Mouse (Mus musculus): ENCODE results near the gene 4930404N11Rik. TPM values are rescaled to one million over a fixed set of nuclear protein-coding genes. Genes with fewer than 3 reads are reported as not detected.

The 4930404N11Rik gene
- polyA plus RNA-seq, 1 experiment from 2014 or later, result not detected

GRCm38 (mm10) chr10:81318589-81319329 is 46.9 kb downstream of the 4930404N11Rik start:
- Histone ChIP-seq H3K4me1 (ENCODE audit: control insufficient read depth, insufficient read depth, low read length) (peaks cover 9% of the 10 kb centered on the region), H3K36me3 (ENCODE audit: control insufficient read depth, insufficient read depth, low read length) (peaks cover 62% of the 10 kb centered on the region), H3K4me2 (ENCODE audit: low read length) (no peak overlapping the region; the same call in 1 of the 2 replicates), H3K27me3 (replicated peaks; ENCODE audit: control insufficient read depth, insufficient read depth, low read length) (no peaks in the 10 kb centered on the region), H3K9ac (ENCODE audit: low read length) (peak overlapping the region; percentile 59; the same call in 1 of the 2 replicates), H3K27ac (ENCODE audit: low read depth, low read length) (no peak overlapping the region), H3K9me3 (replicated peaks; ENCODE audit: control insufficient read depth, low read length) (no peaks in the 10 kb centered on the region), H3K4me3 (ENCODE audit: low read depth, low read length) (no peak overlapping the region)
- DNase-seq (ENCODE audit: low spot score) (no peak), ATAC-seq (no peak)
- WGBS, result 93% methylated on average over 13 of the region's 13 CpGs

DNA sequence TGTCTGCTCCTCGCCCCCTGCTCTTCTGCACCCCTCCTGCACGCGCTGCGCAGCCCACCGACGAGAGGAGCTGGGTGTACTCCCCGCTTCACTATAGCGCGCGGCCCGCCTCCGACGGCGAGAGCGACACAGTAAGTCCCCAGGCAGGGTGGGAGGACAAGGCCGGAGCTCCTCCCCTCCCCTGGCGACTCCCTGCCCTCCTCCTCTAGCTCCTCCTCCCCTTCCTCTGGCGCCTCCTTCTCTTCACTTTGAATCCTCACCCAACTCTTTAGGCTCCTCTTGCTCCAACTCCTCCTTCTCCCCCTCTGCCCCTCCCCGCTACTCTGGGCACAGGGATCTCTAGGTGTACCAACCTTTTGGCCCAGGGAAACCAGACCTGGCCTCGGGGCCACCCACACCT is 48.3 kb downstream of the 4930404N11Rik start:
- H3K9ac ChIP-seq (ENCODE audit: low read length), result peak overlapping the region; percentile 1; the same call in 1 of the 2 replicates
- H3K36me3 ChIP-seq (ENCODE audit: control insufficient read depth, insufficient read depth, low read length), result peaks cover 62% of the 10 kb centered on the region
- DNase-seq (ENCODE audit: low spot score) (peak; percentile 29), ATAC-seq (no peak)
- no peaks in the 10 kb centered on the region for H3K27me3 ChIP-seq (replicated peaks; ENCODE audit: control insufficient read depth, insufficient read depth, low read length)
- no peaks in the 10 kb centered on the region for H3K9me3 ChIP-seq (replicated peaks; ENCODE audit: control insufficient read depth, low read length)
- no peak overlapping the region for H3K4me3 ChIP-seq (ENCODE audit: low read depth, low read length)
- WGBS, result 16% methylated on average over 17 of the region's 20 CpGs
- H3K4me1 ChIP-seq (ENCODE audit: control insufficient read depth, insufficient read depth, low read length), result peaks cover 9% of the 10 kb centered on the region
- no peak overlapping the region for H3K27ac ChIP-seq (ENCODE audit: low read depth, low read length)
- no peak overlapping the region for H3K4me2 ChIP-seq (ENCODE audit: low read length)

- H3K4me3 ChIP-seq (ENCODE audit: low read depth, low read length), result no peak overlapping the region
- H3K36me3 ChIP-seq (ENCODE audit: control insufficient read depth, insufficient read depth, low read length), result peaks cover 67% of the 10 kb centered on the region
- DNase-seq (ENCODE audit: low spot score) (no peak), ATAC-seq (no peak)
- no peaks in the 10 kb centered on the region for H3K9me3 ChIP-seq (replicated peaks; ENCODE audit: control insufficient read depth, low read length)
- no peak overlapping the region for H3K27ac ChIP-seq (ENCODE audit: low read depth, low read length)
- H3K27me3 ChIP-seq (replicated peaks; ENCODE audit: control insufficient read depth, insufficient read depth, low read length), result no peaks in the 10 kb centered on the region
- peaks cover 9% of the 10 kb centered on the region for H3K4me1 ChIP-seq (ENCODE audit: control insufficient read depth, insufficient read depth, low read length)
- no peak overlapping the region for H3K4me2 ChIP-seq (ENCODE audit: low read length)
- peak overlapping the region; percentile 1; the same call in 1 of the 2 replicates for H3K9ac ChIP-seq (ENCODE audit: low read length)
- WGBS, result 38% methylated on average over 16 of the region's 16 CpGs
These were observed 49.1 kb downstream of the 4930404N11Rik start for GRCm38 (mm10) chr10:81316338-81317060.

DNA sequence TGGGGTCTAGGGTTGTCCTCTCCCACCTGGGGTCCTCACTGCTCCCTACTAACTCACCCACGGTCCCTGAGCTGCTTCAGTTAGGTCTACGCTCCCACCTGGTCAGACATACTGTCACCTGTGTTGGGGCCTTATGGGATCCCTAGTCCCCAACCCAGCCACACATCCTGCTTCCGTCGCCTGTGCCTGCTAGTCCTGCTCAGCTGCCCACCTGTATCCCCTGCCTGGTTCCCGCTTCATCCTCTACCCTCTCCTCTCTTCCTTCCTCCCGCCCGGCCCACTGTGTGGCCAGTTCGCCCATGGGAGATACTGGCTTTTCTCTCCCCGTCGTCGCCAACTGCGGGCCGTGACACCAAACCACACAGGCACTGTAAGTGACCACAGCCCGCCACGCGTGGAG is 50.0 kb downstream of the 4930404N11Rik start:
- 93% methylated on average over 16 of the region's 16 CpGs for WGBS
- no peaks in the 10 kb centered on the region for H3K9me3 ChIP-seq (replicated peaks; ENCODE audit: control insufficient read depth, low read length)
- H3K4me2 ChIP-seq (ENCODE audit: low read length), result no peak overlapping the region
- H3K9ac ChIP-seq (ENCODE audit: low read length), result no peak overlapping the region
- DNase-seq (ENCODE audit: low spot score) (no peak), ATAC-seq (no peak)
- H3K36me3 ChIP-seq (ENCODE audit: control insufficient read depth, insufficient read depth, low read length), result peaks cover 77% of the 10 kb centered on the region
- H3K27ac ChIP-seq (ENCODE audit: low read depth, low read length), result no peak overlapping the region
- H3K4me1 ChIP-seq (ENCODE audit: control insufficient read depth, insufficient read depth, low read length), result peaks cover 9% of the 10 kb centered on the region
- no peak overlapping the region for H3K4me3 ChIP-seq (ENCODE audit: low read depth, low read length)
- H3K27me3 ChIP-seq (replicated peaks; ENCODE audit: control insufficient read depth, insufficient read depth, low read length), result no peaks in the 10 kb centered on the region

DNA sequence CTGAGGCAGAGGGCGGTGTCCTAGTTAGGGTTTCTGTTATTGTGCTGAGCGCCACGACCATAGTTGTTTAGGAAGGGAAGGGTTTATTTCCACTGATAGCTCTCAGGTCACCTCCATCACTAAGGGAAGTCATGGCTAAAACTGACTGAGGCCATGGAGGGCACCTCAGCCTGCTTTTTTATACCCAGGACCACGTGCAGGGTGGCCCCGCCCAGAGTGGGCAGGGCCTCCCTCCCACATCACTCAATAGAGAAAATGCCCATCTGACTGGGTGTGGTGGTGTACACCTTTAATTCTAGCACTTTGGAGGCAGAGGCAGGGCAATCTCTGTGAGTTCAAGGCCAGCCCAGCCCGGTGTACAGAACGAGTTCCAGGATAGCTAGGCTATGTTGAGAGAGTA is 51.4 kb downstream of the 4930404N11Rik start:
- Histone ChIP-seq H3K4me3 (ENCODE audit: low read depth, low read length) (no peak overlapping the region), H3K9me3 (replicated peaks; ENCODE audit: control insufficient read depth, low read length) (no peaks in the 10 kb centered on the region), H3K27me3 (replicated peaks; ENCODE audit: control insufficient read depth, insufficient read depth, low read length) (no peaks in the 10 kb centered on the region), H3K36me3 (ENCODE audit: control insufficient read depth, insufficient read depth, low read length) (peaks cover 90% of the 10 kb centered on the region), H3K4me2 (ENCODE audit: low read length) (no peak overlapping the region), H3K9ac (ENCODE audit: low read length) (no peak overlapping the region), H3K27ac (ENCODE audit: low read depth, low read length) (no peak overlapping the region), H3K4me1 (ENCODE audit: control insufficient read depth, insufficient read depth, low read length) (peaks cover 1% of the 10 kb centered on the region; the same call in 1 of the 2 replicates)
- ATAC-seq (no peak), DNase-seq (ENCODE audit: low spot score) (no peak)
- 78% methylated on average over 7 of the region's 7 CpGs for WGBS

GRCm38 (mm10) chr10:81313581-81313980 is 52.0 kb downstream of the 4930404N11Rik start:
- no peak for ATAC-seq
- DNase-seq (ENCODE audit: low spot score), result no peak
- Histone ChIP-seq H3K9me3 (replicated peaks; ENCODE audit: control insufficient read depth, low read length) (no peaks in the 10 kb centered on the region), H3K4me3 (ENCODE audit: low read depth, low read length) (no peak overlapping the region), H3K27me3 (replicated peaks; ENCODE audit: control insufficient read depth, insufficient read depth, low read length) (no peaks in the 10 kb centered on the region), H3K9ac (ENCODE audit: low read length) (no peak overlapping the region), H3K4me1 (ENCODE audit: control insufficient read depth, insufficient read depth, low read length) (no peaks in the 10 kb centered on the region), H3K4me2 (ENCODE audit: low read length) (no peak overlapping the region), H3K36me3 (ENCODE audit: control insufficient read depth, insufficient read depth, low read length) (peaks cover 94% of the 10 kb centered on the region), H3K27ac (ENCODE audit: low read depth, low read length) (no peak overlapping the region)
- WGBS, result 90% methylated on average over 13 of the region's 13 CpGs

Small RNAs within 50 kb of the gene (microRNA-seq; reads per million reads assigned to microRNA genes)
- gene Mir6913, result 0.53 reads per million

Other genes starting within 250 kb of the 4930404N11Rik start
- gene Zbtb7a, start 230.6 kb downstream of the 4930404N11Rik start, polyA plus RNA-seq (2014; fragmentation: Nextera tagmentation; extraction: Ambion mirVana), result 6.2 and 8.2 TPM in 2 replicates
- 44.0 and 45.5 TPM in 2 replicates for gene Pias4, start 197.9 kb downstream of the 4930404N11Rik start, polyA plus RNA-seq (2014; fragmentation: Nextera tagmentation; extraction: Ambion mirVana)
- gene Eef2, start 189.2 kb downstream of the 4930404N11Rik start, polyA plus RNA-seq (2014; fragmentation: Nextera tagmentation; extraction: Ambion mirVana), result 474 and 520 TPM in 2 replicates
- 49.0 and 50.0 TPM in 2 replicates for gene Dapk3, start 182.8 kb downstream of the 4930404N11Rik start, polyA plus RNA-seq (2014; fragmentation: Nextera tagmentation; extraction: Ambion mirVana)
- gene 4930442H23Rik, start 182.0 kb downstream of the 4930404N11Rik start, polyA plus RNA-seq (2014; fragmentation: Nextera tagmentation; extraction: Ambion mirVana), result not detected in 2 replicates
- not detected in 2 replicates for gene Nmrk2, start 163.8 kb downstream of the 4930404N11Rik start, polyA plus RNA-seq (2014; fragmentation: Nextera tagmentation; extraction: Ambion mirVana)
- gene Atcay, start 135.0 kb downstream of the 4930404N11Rik start, polyA plus RNA-seq (2014; fragmentation: Nextera tagmentation; extraction: Ambion mirVana), result 56.6 and 78.4 TPM in 2 replicates
- 7.5 and 13.4 TPM in 2 replicates for gene Zfr2, start 132.7 kb downstream of the 4930404N11Rik start, polyA plus RNA-seq (2014; fragmentation: Nextera tagmentation; extraction: Ambion mirVana)
- gene Matk, start 112.9 kb downstream of the 4930404N11Rik start, polyA plus RNA-seq (2014; fragmentation: Nextera tagmentation; extraction: Ambion mirVana), result 12.3 and 17.4 TPM in 2 replicates
- gene Mrpl54, start 98.9 kb downstream of the 4930404N11Rik start, polyA plus RNA-seq (2014; fragmentation: Nextera tagmentation; extraction: Ambion mirVana), result 107 and 136 TPM in 2 replicates
- gene Apba3, start 98.9 kb downstream of the 4930404N11Rik start, polyA plus RNA-seq (2014; fragmentation: Nextera tagmentation; extraction: Ambion mirVana), result 30.5 and 36.8 TPM in 2 replicates
- gene Tjp3, start 74.2 kb downstream of the 4930404N11Rik start, polyA plus RNA-seq (2014; fragmentation: Nextera tagmentation; extraction: Ambion mirVana), result 4.8 and 7.0 TPM in 2 replicates
- 76.4 and 114 TPM in 2 replicates for gene Pip5k1c, start 72.9 kb downstream of the 4930404N11Rik start, polyA plus RNA-seq (2014; fragmentation: Nextera tagmentation; extraction: Ambion mirVana)
- gene Cactin, start 44.7 kb downstream of the 4930404N11Rik start, polyA plus RNA-seq (2014; fragmentation: Nextera tagmentation; extraction: Ambion mirVana), result 16.8 and 22.2 TPM in 2 replicates
- gene Tbxa2r, start 37.1 kb downstream of the 4930404N11Rik start, polyA plus RNA-seq (2014; fragmentation: Nextera tagmentation; extraction: Ambion mirVana), result 2.9 and 4.1 TPM in 2 replicates
- not detected in 2 replicates for gene Gipc3, start 22.6 kb downstream of the 4930404N11Rik start, polyA plus RNA-seq (2014; fragmentation: Nextera tagmentation; extraction: Ambion mirVana)
- gene Hmg20b, start 15.3 kb downstream of the 4930404N11Rik start, polyA plus RNA-seq (2014; fragmentation: Nextera tagmentation; extraction: Ambion mirVana), result 42.5 and 44.4 TPM in 2 replicates
- gene Mfsd12, start 8.3 kb downstream of the 4930404N11Rik start, polyA plus RNA-seq (2014; fragmentation: Nextera tagmentation; extraction: Ambion mirVana), result 4.1 and 4.9 TPM in 2 replicates
- 101 and 109 TPM in 2 replicates for gene Fzr1, start 12.7 kb upstream of the 4930404N11Rik start, polyA plus RNA-seq (2014; fragmentation: Nextera tagmentation; extraction: Ambion mirVana)
- 78.7 and 78.8 TPM in 2 replicates for gene Dohh, start 18.6 kb upstream of the 4930404N11Rik start, polyA plus RNA-seq (2014; fragmentation: Nextera tagmentation; extraction: Ambion mirVana)
- 3.6 and 4.8 TPM in 2 replicates for gene Gm48551, start 18.6 kb upstream of the 4930404N11Rik start, polyA plus RNA-seq (2014; fragmentation: Nextera tagmentation; extraction: Ambion mirVana)
- gene Gm48552, start 23.2 kb upstream of the 4930404N11Rik start, polyA plus RNA-seq (2014; fragmentation: Nextera tagmentation; extraction: Ambion mirVana), result 0.65 and 0.69 TPM in 2 replicates
- gene Smim24, start 27.2 kb upstream of the 4930404N11Rik start, polyA plus RNA-seq (2014; fragmentation: Nextera tagmentation; extraction: Ambion mirVana), result 1.5 and 2.0 TPM in 2 replicates
- 16.6 and 17.9 TPM in 2 replicates for gene Nfic, start 89.8 kb upstream of the 4930404N11Rik start, polyA plus RNA-seq (2014; fragmentation: Nextera tagmentation; extraction: Ambion mirVana)
- 57.9 and 69.6 TPM in 2 replicates for gene Celf5, start 116.9 kb upstream of the 4930404N11Rik start, polyA plus RNA-seq (2014; fragmentation: Nextera tagmentation; extraction: Ambion mirVana)
- gene Ncln, start 130.6 kb upstream of the 4930404N11Rik start, polyA plus RNA-seq (2014; fragmentation: Nextera tagmentation; extraction: Ambion mirVana), result 36.8 and 52.0 TPM in 2 replicates
- gene S1pr4, start 134.3 kb upstream of the 4930404N11Rik start, polyA plus RNA-seq (2014; fragmentation: Nextera tagmentation; extraction: Ambion mirVana), result 0.26 and 0.53 TPM in 2 replicates
- 0.90 and 1.2 TPM in 2 replicates for gene Gna15, start 158.4 kb upstream of the 4930404N11Rik start, polyA plus RNA-seq (2014; fragmentation: Nextera tagmentation; extraction: Ambion mirVana)
- gene Gna11, start 179.4 kb upstream of the 4930404N11Rik start, polyA plus RNA-seq (2014; fragmentation: Nextera tagmentation; extraction: Ambion mirVana), result 97.6 and 98.9 TPM in 2 replicates
- 415 and 532 TPM in 2 replicates for gene Aes, start 193.7 kb upstream of the 4930404N11Rik start, polyA plus RNA-seq (2014; fragmentation: Nextera tagmentation; extraction: Ambion mirVana)
- gene Tle2, start 208.7 kb upstream of the 4930404N11Rik start, polyA plus RNA-seq (2014; fragmentation: Nextera tagmentation; extraction: Ambion mirVana), result 12.0 and 17.2 TPM in 2 replicates
- 2.4 and 2.5 TPM in 2 replicates for gene Tle6, start 235.3 kb upstream of the 4930404N11Rik start, polyA plus RNA-seq (2014; fragmentation: Nextera tagmentation; extraction: Ambion mirVana)
- gene BC025920, start 240.5 kb upstream of the 4930404N11Rik start, polyA plus RNA-seq (2014; fragmentation: Nextera tagmentation; extraction: Ambion mirVana), result 0.81 and 1.0 TPM in 2 replicates

Data from forebrain, embryonic 14.5 days (tissue).